Mouse (Mus musculus): ENCODE measurements around the gene Caskin1. TPM values are rescaled to one million over a fixed set of nuclear protein-coding genes. Genes with fewer than 3 reads are reported as not detected.

Gene Caskin1
- total RNA-seq, 2 experiments from 2014 or later: 143 to 165 TPM

- no peak for DNase-seq (ENCODE audit: extremely low spot score in 1 of 2, low spot score in 1 of 2)
Measured at GRCm38 (mm10) chr17:24490399-24490798, 2.0 kb downstream of the Caskin1 start.

GRCm38 (mm10) chr17:24494627-24495335 is 6.4 kb downstream of the Caskin1 start:
- peak in 1 of 2 experiments; percentile 70 for DNase-seq (ENCODE audit: extremely low spot score in 1 of 2, low spot score in 1 of 2)

GRCm38 (mm10) chr17:24495443-24495842 is 7.0 kb downstream of the Caskin1 start:
- no peak for DNase-seq (ENCODE audit: extremely low spot score in 1 of 2, low spot score in 1 of 2)

GRCm38 (mm10) chr17:24496026-24496425 is 7.6 kb downstream of the Caskin1 start:
- no peak for DNase-seq (ENCODE audit: extremely low spot score in 1 of 2, low spot score in 1 of 2)

GRCm38 (mm10) chr17:24502208-24502607 is 13.8 kb downstream of the Caskin1 start:
- DNase-seq (ENCODE audit: extremely low spot score in 1 of 2, low spot score in 1 of 2): no peak

GRCm38 (mm10) chr17:24504085-24504484 is 15.7 kb downstream of the Caskin1 start:
- DNase-seq (ENCODE audit: extremely low spot score in 1 of 2, low spot score in 1 of 2): no peak

GRCm38 (mm10) chr17:24505286-24505955 is 17.0 kb downstream of the Caskin1 start:
- no peak for DNase-seq (ENCODE audit: extremely low spot score in 1 of 2, low spot score in 1 of 2)

- DNase-seq (ENCODE audit: extremely low spot score in 1 of 2, low spot score in 1 of 2): no peak
Measured at GRCm38 (mm10) chr17:24506332-24507070, 18.1 kb downstream of the Caskin1 start.

- no peak for DNase-seq (ENCODE audit: extremely low spot score in 1 of 2, low spot score in 1 of 2)
Measured at GRCm38 (mm10) chr17:24507129-24507664, 18.8 kb downstream of the Caskin1 start.

- no peak for DNase-seq (ENCODE audit: extremely low spot score in 1 of 2, low spot score in 1 of 2)
Measured at GRCm38 (mm10) chr17:24507806-24508460, 19.5 kb downstream of the Caskin1 start.

- DNase-seq (ENCODE audit: extremely low spot score in 1 of 2, low spot score in 1 of 2): peak in 1 of 2 experiments; percentile 75
Measured at GRCm38 (mm10) chr17:24513609-24514008, 25.2 kb downstream of the Caskin1 start.

- DNase-seq (ENCODE audit: extremely low spot score in 1 of 2, low spot score in 1 of 2): no peak
Measured at GRCm38 (mm10) chr17:24514270-24515257, 26.2 kb downstream of the Caskin1 start.

GRCm38 (mm10) chr17:24520450-24520849 is 32.0 kb downstream of the Caskin1 start:
- DNase-seq (ENCODE audit: extremely low spot score in 1 of 2, low spot score in 1 of 2): no peak

GRCm38 (mm10) chr17:24524734-24525133 is 36.3 kb downstream of the Caskin1 start:
- DNase-seq (ENCODE audit: extremely low spot score in 1 of 2, low spot score in 1 of 2): no peak

- DNase-seq (ENCODE audit: extremely low spot score in 1 of 2, low spot score in 1 of 2): no peak
Measured at GRCm38 (mm10) chr17:24527315-24527714, 38.9 kb downstream of the Caskin1 start.

- DNase-seq (ENCODE audit: extremely low spot score in 1 of 2, low spot score in 1 of 2): peak; percentile 75 to 77
Measured at GRCm38 (mm10) chr17:24527723-24528559, 39.5 kb downstream of the Caskin1 start, which contains the start of gene Traf7. Gene Traf7, minus strand, starts transcription at chr17:24527938.

GRCm38 (mm10) chr17:24528560-24528918 is 40.1 kb downstream of the Caskin1 start:
- DNase-seq (ENCODE audit: extremely low spot score in 1 of 2, low spot score in 1 of 2): no peak

GRCm38 (mm10) chr17:24529007-24529451 is 40.6 kb downstream of the Caskin1 start:
- DNase-seq (ENCODE audit: extremely low spot score in 1 of 2, low spot score in 1 of 2): peak; percentile 40 to 69

Data from layer of hippocampus, postnatal 25 days (tissue).